Mouse (Mus musculus) spleen, adult 18-20 months (tissue): ENCODE measurements around the gene Fbxo47.

Source experiments
- DNase-seq, 2 experiments: peaks; one replicate each; pipeline ENCODE4 v3.0.0; 2022; ENCODE audit warnings: mixed read lengths in 2 of 2

The Fbxo47 gene

GRCm38 (mm10) chr11:97829365-97829764, 54.6 kb downstream of the Fbxo47 start:
- no peak for DNase-seq

DNA sequence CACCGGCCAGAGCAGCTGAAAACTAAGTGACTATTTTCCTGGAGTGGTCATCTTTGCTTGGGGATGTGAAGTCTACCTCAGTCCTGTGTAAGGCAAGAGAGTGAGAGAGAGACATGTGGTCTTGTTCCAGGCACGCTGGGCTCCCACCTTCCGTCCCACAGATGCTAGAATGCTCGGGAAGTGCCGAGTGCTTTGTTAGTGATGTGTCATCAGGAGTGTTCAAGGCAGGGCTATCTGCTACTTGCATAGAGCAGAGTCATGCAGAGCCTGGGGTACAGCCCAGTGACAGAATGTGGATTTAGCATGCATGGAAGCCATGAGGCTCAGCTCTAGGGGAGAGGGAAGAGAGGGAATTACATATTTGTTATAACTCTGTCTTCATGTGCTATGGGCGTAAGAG, 56.3 kb downstream of the Fbxo47 start:
- no peak for DNase-seq

GRCm38 (mm10) chr11:97826414-97826813, 57.5 kb downstream of the Fbxo47 start:
- DNase-seq: no peak

DNA sequence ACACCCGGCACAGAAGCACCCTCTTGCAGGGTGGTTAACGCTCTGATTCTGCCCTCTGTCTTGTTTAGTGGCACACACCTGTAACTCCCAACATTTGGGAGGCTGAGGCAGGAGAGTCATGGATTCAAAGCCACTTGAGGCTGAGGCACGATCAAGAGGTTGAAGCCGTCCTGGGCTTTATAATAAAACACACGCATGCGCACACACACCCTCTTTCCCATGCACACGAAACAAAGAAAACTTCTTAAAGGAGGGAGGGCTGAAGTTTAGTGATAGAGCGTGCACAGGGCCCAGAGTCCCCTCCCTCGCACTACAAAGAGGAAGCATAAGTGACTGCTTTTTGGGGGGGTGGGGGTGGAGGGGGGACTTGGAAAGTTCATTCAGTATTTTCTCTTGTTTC, 58.0 kb downstream of the Fbxo47 start:
- no peak for DNase-seq

DNA sequence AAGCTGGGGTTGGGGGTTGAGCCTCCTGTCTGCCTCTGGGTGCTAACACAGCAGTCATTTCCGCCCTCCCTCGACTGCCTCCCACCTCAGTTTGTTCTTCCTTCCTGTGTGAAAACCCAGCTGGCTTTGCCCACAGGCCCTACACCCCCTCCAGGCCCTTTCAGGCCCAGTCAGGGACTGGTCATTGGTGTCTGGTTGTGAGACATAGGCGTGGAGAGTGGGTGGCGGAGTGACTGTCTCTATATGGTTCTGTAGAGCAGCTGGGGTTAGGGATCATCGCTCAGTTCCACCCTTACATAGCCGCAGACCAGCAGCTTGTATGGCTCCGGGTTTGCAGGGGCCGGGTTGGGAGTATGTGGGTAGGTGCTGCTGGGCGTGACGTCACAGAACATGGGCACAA, 58.7 kb downstream of the Fbxo47 start:
- peak; percentile 54 to 55 for DNase-seq

DNA sequence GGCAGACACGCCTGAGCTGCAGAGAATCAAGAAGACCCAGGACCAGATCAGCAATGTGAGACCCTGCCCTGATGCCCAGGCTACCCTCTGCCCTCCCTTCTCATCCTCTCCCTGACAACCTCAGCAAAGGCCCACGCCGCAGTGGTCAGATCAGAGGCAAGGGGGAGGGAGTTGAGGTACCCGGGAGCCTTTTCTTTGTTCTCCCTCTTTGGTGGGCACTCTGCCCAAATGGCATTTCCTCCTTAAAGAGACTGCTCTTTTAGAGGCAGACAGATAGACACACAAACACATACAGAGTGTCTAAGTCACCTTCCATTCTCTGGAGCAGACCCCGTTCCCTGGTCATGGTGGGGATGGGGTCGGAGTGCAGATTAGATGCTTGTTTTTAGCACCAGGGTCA, 59.1 kb downstream of the Fbxo47 start:
- DNase-seq: no peak

- DNase-seq: no peak
Measured at GRCm38 (mm10) chr11:97824168-97824567, 59.8 kb downstream of the Fbxo47 start.

DNA sequence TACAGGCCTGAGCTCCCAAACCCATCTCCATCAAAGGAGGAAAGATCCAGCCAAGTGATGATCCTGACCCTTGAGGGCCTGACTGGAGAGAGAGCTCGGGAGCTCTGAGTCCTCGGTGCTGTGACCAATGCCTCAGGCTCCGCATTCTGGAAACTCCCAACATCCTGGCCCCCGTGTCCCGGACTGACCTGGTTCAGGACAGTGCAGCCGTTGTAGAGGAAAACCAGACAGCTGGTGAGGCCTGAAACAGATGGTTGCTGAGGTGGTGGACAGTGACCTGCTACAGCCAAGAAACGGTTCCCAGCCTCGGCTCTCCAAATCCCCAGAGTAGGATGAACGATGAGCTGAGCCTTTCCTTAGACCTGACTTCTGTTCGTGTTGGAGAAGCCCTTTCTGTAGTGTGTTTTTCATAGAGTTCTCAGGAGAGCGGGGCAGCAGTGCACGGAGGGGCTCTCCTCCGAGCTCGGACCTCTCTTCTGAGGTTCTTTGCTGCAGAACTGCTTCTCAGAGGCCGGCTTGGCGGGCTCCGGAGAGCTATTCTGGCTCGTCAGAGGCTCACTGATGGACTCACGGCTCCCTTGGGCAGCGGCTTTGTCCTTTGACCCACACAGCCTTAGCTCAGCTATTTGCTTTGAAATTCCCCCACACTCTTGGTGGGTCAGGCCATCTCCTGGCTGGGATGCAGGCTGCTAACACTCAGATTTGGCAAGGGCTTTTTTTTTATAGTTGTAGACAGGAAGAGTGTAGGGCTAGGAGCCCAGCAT, 60.9 kb downstream of the Fbxo47 start:
- no peak for DNase-seq

GRCm38 (mm10) chr11:97821401-97822064, 62.4 kb downstream of the Fbxo47 start:
- DNase-seq: no peak

- no peak for DNase-seq
Measured at GRCm38 (mm10) chr11:97820840-97821239, 63.1 kb downstream of the Fbxo47 start.

GRCm38 (mm10) chr11:97819923-97820322, 64.0 kb downstream of the Fbxo47 start:
- DNase-seq: no peak

GRCm38 (mm10) chr11:97819102-97819501, 64.9 kb downstream of the Fbxo47 start:
- no peak for DNase-seq

- DNase-seq: no peak
Measured at GRCm38 (mm10) chr11:97818571-97818970, 65.4 kb downstream of the Fbxo47 start.

- DNase-seq: no peak
Measured at GRCm38 (mm10) chr11:97818003-97818402, 66.0 kb downstream of the Fbxo47 start.

DNA sequence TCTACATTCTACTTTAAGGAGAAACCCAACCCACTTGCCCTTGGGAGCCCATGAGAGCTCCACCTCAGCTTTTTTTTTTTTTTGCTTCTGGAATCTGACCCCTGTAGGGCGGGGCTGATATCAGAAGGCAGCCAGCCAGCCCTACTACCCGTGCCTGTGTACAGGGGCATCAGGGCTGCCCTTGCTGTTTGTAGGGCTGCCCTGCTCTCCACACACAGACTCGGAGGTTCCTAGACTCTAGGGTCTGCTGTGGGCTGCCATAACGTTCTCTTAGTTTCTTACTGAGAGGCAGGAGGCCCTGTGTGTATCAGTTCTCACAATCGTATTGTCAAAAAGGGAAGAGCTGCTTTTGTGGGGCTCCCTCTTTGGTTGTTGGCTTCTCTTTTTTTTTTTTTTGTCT, 66.6 kb downstream of the Fbxo47 start:
- no peak for DNase-seq

- DNase-seq: no peak
Measured at GRCm38 (mm10) chr11:97816916-97817315, 67.0 kb downstream of the Fbxo47 start.

DNA sequence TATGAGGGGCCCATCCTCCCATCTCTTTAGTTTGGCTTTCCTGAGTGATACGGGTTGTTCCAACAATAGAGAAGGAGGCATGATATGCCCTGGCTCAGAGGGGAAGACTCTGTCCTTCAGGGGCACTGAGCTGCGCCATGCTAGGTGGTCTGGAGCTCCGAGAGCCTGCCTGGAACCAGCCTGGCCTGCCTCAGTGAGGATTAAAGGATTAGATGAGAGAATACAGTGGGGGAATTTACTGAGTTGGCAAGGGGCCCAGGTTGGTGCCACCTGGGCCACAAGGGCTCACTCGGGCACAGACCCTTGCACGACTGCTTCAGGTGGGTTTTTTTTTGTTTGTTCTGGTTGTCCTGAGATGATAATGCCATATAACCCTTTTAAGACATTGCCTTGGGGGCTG, 67.8 kb downstream of the Fbxo47 start:
- no peak for DNase-seq

- no peak for DNase-seq
Measured at GRCm38 (mm10) chr11:97815736-97816135, 68.2 kb downstream of the Fbxo47 start.

DNA sequence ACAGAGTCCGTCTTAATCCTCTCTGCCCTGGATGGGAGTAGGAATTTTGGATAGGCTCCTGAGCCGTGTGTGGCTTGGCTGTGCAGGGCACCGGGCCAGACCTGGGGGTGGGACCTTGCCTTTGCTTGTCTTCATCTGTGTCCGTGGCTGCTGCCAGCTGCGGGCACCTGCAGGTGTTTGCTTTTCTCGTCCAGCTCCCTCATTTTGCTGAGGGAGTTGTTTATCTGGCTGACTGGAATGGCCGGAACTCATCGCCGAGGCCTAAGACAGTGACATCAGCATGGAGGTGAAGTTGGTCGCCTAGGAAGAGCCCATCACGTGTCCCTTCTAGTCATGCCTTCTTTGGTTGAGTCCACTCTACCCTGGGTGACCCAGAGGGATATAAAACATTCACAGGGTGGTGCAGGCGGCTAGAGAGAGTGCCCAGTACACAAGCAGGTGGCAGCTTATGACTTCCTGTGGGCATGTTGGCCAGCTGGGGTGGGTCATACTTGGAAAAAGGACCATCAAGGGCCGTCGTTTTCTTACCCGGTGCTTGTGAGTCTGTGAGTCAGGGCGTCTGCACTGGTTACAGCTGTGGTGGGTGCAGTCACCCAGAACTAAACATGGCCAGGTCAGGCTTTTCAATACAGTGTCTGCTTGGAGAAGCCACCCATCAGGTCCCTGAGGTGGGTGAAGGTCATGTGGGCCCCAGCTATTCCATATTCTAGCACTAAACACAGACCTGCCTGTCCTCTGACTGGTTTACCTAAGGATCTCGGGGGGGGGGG, 70.0 kb downstream of the Fbxo47 start:
- no peak for DNase-seq

DNA sequence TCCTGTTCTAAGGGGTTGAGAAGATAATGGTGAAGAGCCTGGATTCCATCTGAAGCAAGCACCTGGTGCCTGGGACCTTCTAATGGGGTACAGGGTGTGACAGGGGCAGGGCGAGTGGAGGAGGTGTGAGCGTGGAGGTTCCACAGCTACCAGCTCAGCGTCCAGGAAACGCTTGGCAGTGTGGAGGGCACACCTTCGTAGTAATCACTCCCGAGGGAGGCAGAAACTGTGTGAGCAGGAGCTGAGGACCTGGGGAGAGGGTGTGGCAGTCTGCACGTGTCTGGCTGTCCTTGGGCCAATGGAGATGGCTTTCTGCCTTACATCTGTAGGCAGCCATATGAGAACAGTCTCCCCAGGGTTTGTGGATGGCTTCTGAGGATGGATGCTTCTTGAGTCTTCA, 70.9 kb downstream of the Fbxo47 start:
- DNase-seq: no peak

DNA sequence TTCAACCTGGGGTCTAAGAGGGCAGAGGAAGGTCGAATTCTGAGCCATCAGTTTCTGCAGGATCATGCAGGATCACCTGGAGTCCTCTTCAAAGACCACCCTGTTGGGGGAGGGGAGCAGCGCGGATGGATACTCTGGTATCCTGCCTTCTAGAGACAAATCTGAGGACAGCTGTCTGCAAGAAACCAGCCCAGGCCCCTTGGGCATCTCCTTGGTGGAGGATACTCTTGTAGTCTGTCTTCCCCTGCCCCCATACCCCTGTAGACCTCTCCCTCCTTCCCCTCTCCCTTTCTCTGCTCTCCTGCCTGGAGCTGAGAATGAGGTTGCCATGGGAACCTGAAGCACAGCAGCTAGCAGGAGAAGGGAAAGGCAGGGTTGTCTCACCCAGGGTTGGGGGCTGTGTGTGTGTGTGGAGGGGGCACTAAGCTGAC, 71.4 kb downstream of the Fbxo47 start:
- DNase-seq: no peak

DNA sequence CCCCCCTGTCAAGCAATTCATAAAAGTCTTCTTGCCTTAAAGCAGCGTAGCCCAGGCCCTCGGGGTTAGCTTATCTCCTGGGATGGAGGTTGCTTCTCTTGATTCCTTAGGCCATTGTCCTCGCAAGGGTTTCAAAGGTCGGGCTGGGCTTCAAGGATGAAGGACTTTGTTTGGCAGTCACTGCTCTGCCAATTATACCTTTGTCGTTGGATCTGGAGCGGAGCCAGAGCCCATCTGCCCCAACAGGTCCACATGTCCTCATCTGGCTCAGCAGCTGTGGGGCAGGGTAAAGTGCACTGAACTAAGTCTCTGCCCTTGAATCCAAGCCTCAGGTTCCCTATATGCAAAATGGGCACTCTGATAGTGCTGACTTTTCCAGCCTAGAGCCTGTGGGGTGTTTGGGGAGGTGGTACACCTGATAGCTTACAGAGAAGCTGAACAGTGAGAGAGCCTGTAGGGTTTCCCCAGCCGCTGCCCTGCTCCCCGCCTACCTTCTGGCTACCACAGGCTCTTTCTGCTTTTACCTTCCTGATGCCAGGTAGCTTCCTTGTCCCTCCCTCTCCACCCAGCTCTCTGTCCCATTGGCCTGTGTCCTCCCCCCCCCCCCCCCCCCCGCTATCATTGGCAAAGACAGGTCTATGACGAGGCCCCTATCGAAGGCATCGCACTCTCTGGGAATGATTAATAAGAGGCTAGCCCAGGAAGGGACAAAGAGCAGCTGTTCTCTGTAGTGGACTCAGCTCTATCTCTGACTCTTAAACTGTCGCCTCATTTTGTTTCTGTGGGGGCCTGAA, 72.2 kb downstream of the Fbxo47 start:
- DNase-seq: no peak

- DNase-seq: no peak
Measured at GRCm38 (mm10) chr11:97810970-97811369, 73.0 kb downstream of the Fbxo47 start.
